Mouse (Mus musculus) frontal cortex, postnatal 10 days (tissue): ENCODE measurements around the gene Ldlrad3.

Experiments used
- DNase-seq, 2 experiments: peaks; one replicate each; pipeline ENCODE4 v3.0.0; 2022; ENCODE audit warnings: low spot score in 2 of 2, mixed read lengths in 1 of 2

Ldlrad3 gene

GRCm38 (mm10) chr2:102038229-102038894, 147.8 kb downstream of the Ldlrad3 start:
- peak; percentile 55 to 65 for DNase-seq

- no peak for DNase-seq
Observed at GRCm38 (mm10) chr2:102036665-102037511, 149.3 kb downstream of the Ldlrad3 start.

GRCm38 (mm10) chr2:102034513-102034879, 151.7 kb downstream of the Ldlrad3 start:
- DNase-seq = no peak

- no peak for DNase-seq
Observed at GRCm38 (mm10) chr2:102033818-102034512, 152.2 kb downstream of the Ldlrad3 start.

GRCm38 (mm10) chr2:102032713-102033343, 153.4 kb downstream of the Ldlrad3 start:
- peak; percentile 52 to 58 for DNase-seq

- DNase-seq = peak; percentile 41 to 68
Observed at GRCm38 (mm10) chr2:102030652-102031051, 155.5 kb downstream of the Ldlrad3 start.

- DNase-seq = no peak
Observed at GRCm38 (mm10) chr2:102030152-102030551, 156.0 kb downstream of the Ldlrad3 start.

GRCm38 (mm10) chr2:102029682-102030081, 156.5 kb downstream of the Ldlrad3 start:
- no peak for DNase-seq

- no peak for DNase-seq
Observed at GRCm38 (mm10) chr2:102027265-102027664, 158.9 kb downstream of the Ldlrad3 start.

GRCm38 (mm10) chr2:102026156-102026555, 160.0 kb downstream of the Ldlrad3 start:
- no peak for DNase-seq

- DNase-seq = no peak
Observed at GRCm38 (mm10) chr2:102024483-102024882, 161.7 kb downstream of the Ldlrad3 start.

GRCm38 (mm10) chr2:102021371-102022084, 164.7 kb downstream of the Ldlrad3 start:
- DNase-seq = no peak

- DNase-seq = no peak
Observed at GRCm38 (mm10) chr2:102020546-102020945, 165.6 kb downstream of the Ldlrad3 start.

GRCm38 (mm10) chr2:102014538-102015113, 171.6 kb downstream of the Ldlrad3 start:
- DNase-seq = no peak

GRCm38 (mm10) chr2:102011311-102011975, 174.7 kb downstream of the Ldlrad3 start:
- DNase-seq = no peak

GRCm38 (mm10) chr2:102009766-102010265, 176.4 kb downstream of the Ldlrad3 start:
- DNase-seq = no peak

- DNase-seq = no peak
Observed at GRCm38 (mm10) chr2:102006143-102006542, 180.0 kb downstream of the Ldlrad3 start.

- DNase-seq = no peak
Observed at GRCm38 (mm10) chr2:102005377-102006007, 180.7 kb downstream of the Ldlrad3 start.

GRCm38 (mm10) chr2:102003776-102004264, 182.4 kb downstream of the Ldlrad3 start:
- no peak for DNase-seq
